Comparison of ENCODE assay signal across 8 mouse cellular contexts in genomic region chr11:97781832-97782563, GRCm38 (mm10). TPM values are rescaled to one million over a fixed set of nuclear protein-coding genes. Genes with fewer than 3 reads are reported as not detected.
A peak's percentile ranks its signal among the peaks of the same experiment; 100 is the strongest.
DNase-seq lines count a peak whose midpoint lies in the region; ATAC-seq and TF ChIP-seq lines count a peak whose summit lies in the region.

TSS of gene Rpl23 (minus strand) at chr11:97782437.

- no peak; the same call in 1 of the 2 replicates for TF ChIP-seq POLR2A in bone marrow macrophage, adult 2 months (IDR thresholded peaks at IDR 0.05; ENCODE audit: borderline replicate concordance, low read depth, low read length)
- TF ChIP-seq POLR2A in embryonic fibroblast, embryonic 13.5 days (IDR thresholded peaks at IDR 0.05; ENCODE audit: low read depth, low read length) = peak; percentile 93

- no peaks in the 10 kb centered on the region for H3K27me3 ChIP-seq in kidney, embryonic 14.5 days (ENCODE audit: control insufficient read depth, insufficient read depth, low read length)
- no peaks in the 10 kb centered on the region for H3K27me3 ChIP-seq in limb, embryonic 15.5 days

- peak within 1 kb of the TSS; percentile 98 for H3K9ac ChIP-seq in kidney, embryonic 14.5 days (ENCODE audit: low read depth, low read length)
- peak within 1 kb of the TSS; percentile 96 for H3K9ac ChIP-seq in limb, embryonic 15.5 days

- H3K9me3 ChIP-seq in kidney, embryonic 14.5 days (ENCODE audit: control insufficient read depth, low read length) = no peaks in the 10 kb centered on the region
- H3K9me3 ChIP-seq in limb, embryonic 15.5 days = no peaks in the 10 kb centered on the region

- H3K4me3 ChIP-seq in bone marrow macrophage, adult 2 months (ENCODE audit: insufficient read depth, low read length) = peak within 1 kb of the TSS; percentile 93
- H3K4me3 ChIP-seq in embryonic fibroblast, embryonic 13.5 days (ENCODE audit: insufficient read depth, low read length) = peak within 1 kb of the TSS; percentile 93
- H3K4me3 ChIP-seq in kidney, embryonic 14.5 days (ENCODE audit: low read length) = peak within 1 kb of the TSS; percentile 94
- peak within 1 kb of the TSS; percentile 92 for H3K4me3 ChIP-seq in limb, embryonic 15.5 days

- ATAC-seq in kidney, embryonic 14.5 days (ENCODE audit: low FRiP score, low TSS enrichment) = peak; percentile 96
- peak; percentile 95 for ATAC-seq in limb, embryonic 15.5 days (ENCODE audit: insufficient number of reproducible peaks, low FRiP score, low TSS enrichment, low read depth)

- no peak for TF ChIP-seq CTCF in bone marrow macrophage, adult 2 months (IDR thresholded peaks at IDR 0.05; ENCODE audit: low read depth, low read length)
- no peak for TF ChIP-seq CTCF in embryonic fibroblast, embryonic 13.5 days (IDR thresholded peaks at IDR 0.05; ENCODE audit: borderline replicate concordance, insufficient read depth, low read length)

- peaks cover 10% of the 10 kb centered on the region; the same call in 1 of the 2 replicates for H3K4me1 ChIP-seq in bone marrow macrophage, adult 2 months (ENCODE audit: control insufficient read depth, insufficient read depth, low read length)
- H3K4me1 ChIP-seq in embryonic fibroblast, embryonic 13.5 days (ENCODE audit: control insufficient read depth, insufficient read depth, low read length) = peaks cover 6% of the 10 kb centered on the region; the same call in 1 of the 2 replicates
- peaks cover 15% of the 10 kb centered on the region; the same call in 1 of the 2 replicates for H3K4me1 ChIP-seq in kidney, embryonic 14.5 days (ENCODE audit: control insufficient read depth, insufficient read depth, low read length)
- peaks cover 24% of the 10 kb centered on the region for H3K4me1 ChIP-seq in limb, embryonic 15.5 days

- H3K36me3 ChIP-seq in kidney, embryonic 14.5 days (ENCODE audit: control insufficient read depth, insufficient read depth, low read length) = peaks cover 43% of the 10 kb centered on the region
- H3K36me3 ChIP-seq in limb, embryonic 15.5 days = peaks cover 38% of the 10 kb centered on the region

- WGBS in kidney, embryonic 14.5 days = 1% methylated on average over 67 of the region's 67 CpGs
- under 1% methylated on average over 67 of the region's 67 CpGs for WGBS in limb, embryonic 15.5 days

- peak; percentile 98 for DNase-seq in A20 (ENCODE audit: low read depth, low spot score)
- peak; percentile 98 to 99 for DNase-seq in heart, adult 9 months (ENCODE audit: low spot score in 2 of 2)
- DNase-seq in monocyte, adult 2 months (ENCODE audit: low read depth in 1 of 2, low spot score in 2 of 2) = peak; percentile 95 to 98
- peak; percentile 98 to 99 for DNase-seq in spleen, postnatal 36 days (ENCODE audit: low spot score in 2 of 2)

- peak within 1 kb of the TSS; percentile 89 for H3K27ac ChIP-seq in bone marrow macrophage, adult 2 months (ENCODE audit: insufficient read depth, low read depth, low read length)
- peak within 1 kb of the TSS; percentile 83 for H3K27ac ChIP-seq in embryonic fibroblast, embryonic 13.5 days (ENCODE audit: insufficient read depth, low read length)
- H3K27ac ChIP-seq in kidney, embryonic 14.5 days (ENCODE audit: low read depth, low read length) = peak within 1 kb of the TSS; percentile 91
- peak within 1 kb of the TSS; percentile 93 for H3K27ac ChIP-seq in limb, embryonic 15.5 days

- H3K4me2 ChIP-seq in kidney, embryonic 14.5 days (replicated peaks; ENCODE audit: low read depth, low read length) = peak within 1 kb of the TSS; percentile 68
- peak within 1 kb of the TSS; percentile 54 for H3K4me2 ChIP-seq in limb, embryonic 15.5 days

RNA-seq across cellular contexts. Expression of gene Rpl23, which starts in this region (rescaled TPM):
- polyA plus RNA-seq in bone marrow macrophage, adult 2 months (2012; ENCODE audit: insufficient read depth, insufficient read length, missing spikeins) = 854 and 1,184 TPM in 2 replicates
- polyA plus RNA-seq in embryonic fibroblast, embryonic 13.5 days (2011; ENCODE audit: insufficient read length, low read depth, missing spikeins) = 548 and 603 TPM in 2 replicates
- 695 and 947 TPM in 2 replicates for polyA plus RNA-seq in kidney, embryonic 14.5 days (2014; fragmentation: Nextera tagmentation; extraction: Ambion mirVana)
- 447 and 586 TPM in 2 replicates for polyA plus RNA-seq in limb, embryonic 15.5 days (2015; fragmentation: Nextera tagmentation; extraction: Ambion mirVana)

Comparison
In these comparisons a context has a peak if more than half of its experiments do, and no peak if none do; other contexts are left out.
1. Peak in every context shown above with its lines: DNase-seq, ATAC-seq, H3K4me3 ChIP-seq and H3K27ac ChIP-seq.